In genomic region chr11:86769884-86770283, GRCm38 (mm10) we compare ENCODE assay signal across 13 mouse cellular contexts.
"Had no signal": no experiment of that assay in that cellular context is flagged by ENCODE, and none has a peak within 500 bp of the region (broad histone marks: within the 10 kb centered on the region; RNA-seq: fewer than 3 reads in every experiment).

No protein-coding gene starts in this region.

- H3K27me3 ChIP-seq: liver, embryonic 15.5 days; neural tube, embryonic 15.5 days had no signal

- H3K4me1 ChIP-seq: limb, embryonic 10.5 days; liver, embryonic 15.5 days; midbrain, embryonic 10.5 days; neural tube, embryonic 15.5 days had no signal

- H3K4me2 ChIP-seq: liver, embryonic 11.5 days; liver, embryonic 15.5 days; neural tube, embryonic 15.5 days had no signal

- DNase-seq: midbrain, embryonic 14.5 days; right cerebral cortex, adult 18-20 months; right cerebral cortex, postnatal 25 days; thymus, postnatal 36 days had no signal

- H3K4me3 ChIP-seq: limb, embryonic 10.5 days; liver, embryonic 15.5 days; midbrain, embryonic 10.5 days; myocyte; neural tube, embryonic 15.5 days had no signal

- ATAC-seq: hindbrain, embryonic 16.5 days; inflammation-experienced regulatory T-cells, adult 6 months; intestine, postnatal 0 days had no signal

- H3K9ac ChIP-seq: liver, embryonic 15.5 days; neural tube, embryonic 15.5 days had no signal

- H3K27ac ChIP-seq: limb, embryonic 10.5 days; liver, embryonic 15.5 days; midbrain, embryonic 10.5 days; neural tube, embryonic 15.5 days had no signal

- H3K9me3 ChIP-seq: limb, embryonic 10.5 days; liver, embryonic 15.5 days; midbrain, embryonic 10.5 days; neural tube, embryonic 15.5 days had no signal
